Mouse (Mus musculus): ENCODE measurements around the gene Gm20388.

The Gm20388 gene

DNA sequence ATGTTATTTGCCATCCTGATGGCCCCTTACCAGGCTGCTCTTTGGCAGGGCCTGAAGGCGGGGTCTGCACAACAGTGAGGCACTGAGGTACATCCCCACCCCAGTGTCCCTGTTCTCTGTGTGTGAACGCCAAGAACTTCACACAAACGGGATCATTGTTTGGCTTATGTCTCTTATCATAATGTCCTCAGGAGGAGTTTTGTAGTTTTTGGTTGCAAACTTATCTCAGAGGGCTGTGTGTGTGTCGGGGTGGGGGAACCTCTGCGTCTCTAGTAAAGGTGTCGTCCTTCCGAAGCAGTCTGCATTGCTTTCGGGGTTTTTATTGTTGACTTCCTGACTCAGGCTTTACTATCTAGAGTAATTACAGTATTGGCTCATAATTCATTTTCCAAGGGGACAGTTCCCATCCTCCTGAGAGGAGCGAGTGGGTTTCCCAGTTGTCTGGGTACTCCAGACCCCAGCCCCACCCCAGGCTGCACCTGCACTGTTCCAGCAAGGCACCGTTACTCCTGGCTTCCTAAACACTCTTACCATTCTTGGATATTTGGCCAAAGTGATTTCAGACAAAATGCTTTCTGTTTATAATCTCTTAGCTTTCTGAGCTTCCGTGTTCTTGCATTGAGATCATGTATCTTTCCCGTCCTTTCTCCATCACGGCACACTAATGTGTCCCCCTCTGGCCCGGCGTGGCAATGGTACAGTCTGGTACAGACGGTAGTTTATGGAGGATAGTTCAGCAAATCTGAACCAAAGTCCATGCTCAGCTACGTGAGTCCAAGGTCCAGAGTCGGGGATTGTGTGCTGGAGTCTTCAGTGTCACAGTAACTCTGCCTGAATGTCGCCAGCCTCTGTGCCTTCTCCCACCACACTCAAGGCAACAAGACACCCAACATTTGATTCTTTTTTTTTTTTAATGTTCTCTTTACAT lies 3909.3 kb downstream of the Gm20388 start:
- peak; percentile 39 for DNase-seq

DNA sequence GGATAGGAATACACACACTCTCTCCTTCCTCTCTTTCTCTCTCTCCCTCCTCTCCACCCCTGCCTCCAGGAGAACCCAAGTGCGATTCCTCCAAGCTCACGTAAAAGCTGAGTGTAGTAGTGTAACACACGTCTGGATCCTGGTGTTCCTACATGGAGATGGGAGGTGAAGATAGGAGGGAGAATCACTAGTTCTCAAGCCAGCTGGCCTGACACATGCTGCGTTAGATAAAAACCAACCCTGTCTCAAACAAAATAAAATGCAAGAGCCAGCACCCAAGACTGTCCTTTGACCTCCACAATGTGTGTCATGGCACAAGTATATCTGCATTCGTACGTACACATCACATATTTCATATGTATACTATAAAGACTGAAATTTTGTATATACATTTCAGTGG lies 3910.1 kb downstream of the Gm20388 start:
- DNase-seq = no peak

DNA sequence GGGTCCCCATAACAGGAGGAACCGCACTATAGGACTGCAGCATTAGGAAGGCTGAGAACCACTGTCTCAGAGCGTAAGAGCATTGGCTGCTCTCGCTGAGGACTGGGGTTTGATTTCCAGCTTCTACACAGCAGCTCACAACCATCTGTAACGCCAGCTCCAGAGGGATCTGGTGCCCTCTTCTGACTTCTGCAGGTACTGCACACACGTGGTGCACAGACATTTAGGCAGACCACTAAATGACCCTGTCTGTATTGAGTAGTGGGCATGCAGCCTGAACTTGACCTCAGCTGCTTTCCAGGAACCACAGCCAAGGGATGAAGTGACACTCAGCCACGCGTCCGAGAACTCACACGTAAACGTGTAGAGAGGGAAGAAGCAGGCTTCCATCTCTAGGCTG lies 3912.5 kb downstream of the Gm20388 start:
- peak; percentile 29 for DNase-seq

DNA sequence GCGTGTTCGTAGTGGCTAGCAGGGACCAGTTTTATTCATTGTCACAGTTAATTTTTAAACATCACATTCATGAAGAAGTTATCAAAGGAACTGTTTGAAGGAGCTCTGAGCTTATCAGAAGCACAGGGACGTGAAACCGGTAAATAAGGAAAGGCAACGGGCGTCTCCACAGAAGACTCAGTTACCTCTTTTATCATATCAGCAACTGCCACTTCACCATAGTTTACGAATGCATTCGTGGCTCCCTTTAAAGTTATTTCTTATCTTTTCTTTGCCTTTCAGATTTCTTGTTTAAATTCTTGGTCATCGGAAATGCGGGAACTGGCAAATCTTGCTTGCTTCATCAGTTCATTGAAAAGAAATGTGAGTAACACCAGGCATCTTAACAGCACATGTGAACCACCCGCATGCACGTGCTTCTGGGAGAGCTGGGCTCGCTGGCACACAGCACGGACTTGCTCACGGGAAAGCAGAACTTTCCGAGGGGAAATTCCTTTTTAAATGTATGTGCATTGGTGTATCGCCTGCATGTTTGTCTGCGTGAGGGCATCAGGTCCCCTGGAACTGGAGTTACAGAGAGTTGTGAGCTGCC lies 3913.0 kb downstream of the Gm20388 start:
- no peak for DNase-seq

DNA sequence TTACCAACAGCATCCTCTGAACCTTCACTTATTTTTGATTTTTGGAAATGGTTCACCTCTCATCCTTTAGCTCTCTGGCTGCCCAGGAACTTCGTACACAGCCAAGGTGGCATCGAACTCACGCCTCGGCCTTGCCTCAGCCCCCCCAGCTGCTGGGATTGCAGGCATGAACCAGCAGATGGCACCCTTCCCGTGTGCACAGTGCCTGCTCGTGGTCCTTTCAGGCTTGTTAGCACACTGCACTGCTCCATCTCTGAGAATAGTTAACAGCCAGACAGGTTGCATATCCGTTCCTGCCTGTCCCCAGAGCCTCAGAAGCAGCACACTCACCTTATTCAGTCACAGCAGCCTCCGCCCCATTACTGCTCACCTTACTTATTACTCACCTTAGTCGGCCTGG lies 3915.4 kb downstream of the Gm20388 start:
- DNase-seq = peak; percentile 29

DNA sequence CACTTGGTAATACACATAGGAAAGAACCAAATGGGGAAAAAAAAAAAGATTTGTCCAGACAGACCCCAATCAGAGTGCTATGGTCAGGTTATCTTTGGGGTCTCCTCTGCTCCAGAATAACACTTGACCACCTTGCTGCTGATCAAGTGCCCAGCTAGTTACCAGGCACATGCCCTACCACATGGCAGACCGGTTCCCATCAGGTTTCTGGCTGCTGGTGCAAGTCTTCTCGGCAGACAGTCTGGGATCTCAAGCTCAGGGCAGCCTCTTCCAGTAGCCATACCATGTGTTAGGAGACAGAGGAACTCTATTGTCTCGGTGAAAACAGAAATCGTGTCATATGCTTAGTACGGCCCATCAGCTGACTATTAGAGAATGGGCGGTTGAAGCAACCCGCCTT lies 3916.1 kb downstream of the Gm20388 start:
- no peak for DNase-seq

DNA sequence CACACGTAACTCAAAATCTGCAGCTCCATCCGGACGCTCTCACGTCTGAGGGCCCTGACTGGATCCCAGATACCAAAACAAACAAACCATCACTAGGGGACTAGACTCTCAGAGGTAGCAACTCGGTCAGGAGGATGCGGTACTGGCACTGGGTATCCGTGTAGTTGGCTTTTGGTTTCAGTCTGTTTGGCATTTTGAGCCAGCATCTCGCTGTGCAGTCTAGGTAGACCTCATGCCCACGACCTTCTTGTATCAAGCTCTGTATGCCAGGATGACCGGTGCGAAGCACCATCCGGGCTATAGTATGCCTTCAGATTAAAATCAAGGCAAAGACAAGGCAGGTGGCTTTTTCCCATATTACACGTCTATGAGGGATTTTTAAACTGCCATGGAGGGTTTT lies 3916.9 kb downstream of the Gm20388 start:
- DNase-seq = no peak

DNA sequence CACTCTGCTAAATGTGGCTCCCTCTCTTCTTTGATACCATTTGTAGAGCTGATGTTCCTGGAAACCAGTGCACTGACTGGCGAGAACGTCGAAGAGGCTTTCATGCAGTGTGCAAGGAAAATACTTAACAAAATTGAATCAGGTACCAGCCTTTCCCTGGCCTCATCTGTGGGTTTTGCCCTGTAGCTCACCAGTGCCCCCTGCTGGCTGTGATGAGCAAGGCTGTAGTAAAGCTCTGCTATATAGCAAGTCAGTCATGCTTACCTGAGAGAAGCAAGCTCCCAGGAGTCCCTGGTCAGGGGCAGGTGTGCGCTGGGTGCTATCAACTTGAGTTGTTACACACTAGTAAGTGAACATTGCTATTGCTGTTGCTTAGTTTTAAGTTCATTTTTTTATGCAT lies 3922.1 kb downstream of the Gm20388 start:
- peak; percentile 73 for DNase-seq

DNA sequence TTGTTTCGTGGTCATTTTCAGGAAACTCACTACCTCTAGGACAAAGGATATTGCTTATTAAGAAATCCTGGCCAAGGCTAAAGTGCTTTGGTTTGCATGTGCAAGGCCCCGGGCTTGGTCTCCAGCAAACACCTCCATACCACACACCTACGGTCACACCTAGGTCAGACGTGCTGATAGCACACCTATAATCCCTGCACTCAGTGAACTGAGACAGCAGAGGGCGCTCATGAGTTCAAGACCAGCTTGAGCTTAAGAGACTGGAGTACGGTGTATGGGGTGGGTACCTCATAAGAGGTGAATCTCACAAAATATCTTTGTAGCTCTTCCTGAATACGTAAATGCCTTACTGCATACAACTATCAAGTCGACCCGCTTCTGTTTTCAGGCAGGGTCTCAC lies 3924.8 kb downstream of the Gm20388 start:
- peak; percentile 78 for DNase-seq

DNA sequence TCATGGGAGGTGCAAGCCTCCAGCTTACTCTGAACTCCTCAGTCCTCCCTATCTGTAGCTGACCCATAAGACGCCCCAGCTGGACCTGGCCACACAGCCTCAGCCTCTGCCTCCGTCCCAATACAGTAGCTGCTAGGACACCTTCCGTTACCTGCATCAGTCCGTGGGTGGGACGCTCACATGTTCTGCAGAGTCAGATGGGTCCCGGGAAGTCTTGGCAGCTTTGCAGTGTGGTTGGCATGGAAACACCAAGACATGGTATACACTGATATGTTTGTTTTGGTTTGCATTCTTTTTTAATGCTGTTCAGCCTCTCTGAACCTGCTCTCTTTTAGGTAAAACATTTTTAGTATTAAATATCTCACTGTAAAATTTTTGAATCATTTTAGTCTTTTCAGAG lies 3925.7 kb downstream of the Gm20388 start:
- no peak for DNase-seq

DNA sequence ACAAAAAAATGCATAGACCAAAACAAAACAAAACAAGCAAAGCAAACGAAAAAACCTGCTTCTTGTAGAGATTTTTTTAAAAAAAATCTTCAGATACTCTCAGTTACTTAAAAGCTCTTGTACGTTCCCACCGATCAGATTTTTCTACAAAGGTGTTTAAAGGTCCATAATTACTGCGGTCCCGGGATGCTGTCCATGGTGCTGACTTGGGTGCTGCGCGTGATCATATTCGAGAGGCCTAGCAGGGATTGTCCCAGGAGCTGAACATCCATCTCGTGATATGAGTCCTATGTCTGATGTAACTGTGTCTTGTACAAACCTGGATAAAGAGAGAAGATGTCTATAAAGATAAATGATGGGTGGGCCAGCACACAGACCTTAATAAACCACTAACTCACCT lies 3927.9 kb downstream of the Gm20388 start:
- peak; percentile 41 for DNase-seq

DNA sequence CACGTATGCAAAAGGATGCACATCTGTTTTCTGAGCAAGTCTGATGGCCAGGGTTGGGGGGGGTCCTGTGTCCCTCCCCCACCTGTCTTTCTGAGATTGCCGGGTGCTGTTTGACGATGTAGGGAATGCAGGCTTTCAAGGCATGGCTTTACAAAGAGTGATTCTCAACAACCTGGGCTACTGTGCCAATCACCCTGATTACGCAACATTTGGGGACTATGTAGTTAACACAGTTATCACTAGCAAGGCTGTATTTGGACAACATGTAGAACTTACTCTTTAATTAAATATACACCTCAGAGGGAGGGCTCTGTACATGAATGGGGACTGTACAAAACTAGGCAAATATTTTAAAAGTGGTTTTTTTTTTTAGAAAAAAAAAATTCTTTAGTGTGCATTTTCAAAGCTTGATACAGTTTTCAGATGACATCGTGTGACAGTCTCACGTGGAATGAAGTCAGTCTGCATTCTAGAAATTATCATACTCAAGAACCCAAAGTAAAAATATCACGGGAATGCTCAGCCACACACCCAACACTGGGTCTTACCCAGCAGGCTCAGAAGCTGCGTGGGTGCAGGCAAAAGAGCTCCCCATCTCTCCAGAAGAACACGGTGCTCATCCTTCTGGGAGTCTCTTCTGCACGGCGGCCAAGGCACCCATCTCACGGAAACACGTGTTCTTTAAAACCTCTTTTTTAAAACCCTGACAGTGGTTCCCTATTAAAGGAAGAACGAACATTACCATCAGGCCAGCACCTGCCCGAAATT lies 3930.1 kb downstream of the Gm20388 start:
- DNase-seq = no peak

DNA sequence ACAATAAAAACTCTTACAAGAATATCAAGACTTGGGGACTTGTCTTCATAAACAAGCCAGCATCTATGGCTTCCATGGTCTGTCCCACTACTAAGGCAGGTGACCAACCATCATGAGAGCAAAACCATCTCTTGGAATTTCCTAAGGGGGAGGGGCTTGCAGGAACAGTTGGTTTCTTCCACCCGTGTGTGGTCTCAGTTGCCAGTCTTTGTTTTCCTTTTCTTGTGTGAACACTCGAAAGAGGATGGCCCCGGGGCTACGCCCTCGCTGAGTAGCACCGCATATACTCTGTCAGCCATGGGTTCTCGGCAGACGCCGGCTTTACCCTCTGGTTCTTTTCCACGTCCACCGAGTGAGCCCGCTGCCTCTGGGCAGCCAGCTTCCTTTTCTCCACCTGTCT lies 3931.4 kb downstream of the Gm20388 start:
- DNase-seq = no peak

DNA sequence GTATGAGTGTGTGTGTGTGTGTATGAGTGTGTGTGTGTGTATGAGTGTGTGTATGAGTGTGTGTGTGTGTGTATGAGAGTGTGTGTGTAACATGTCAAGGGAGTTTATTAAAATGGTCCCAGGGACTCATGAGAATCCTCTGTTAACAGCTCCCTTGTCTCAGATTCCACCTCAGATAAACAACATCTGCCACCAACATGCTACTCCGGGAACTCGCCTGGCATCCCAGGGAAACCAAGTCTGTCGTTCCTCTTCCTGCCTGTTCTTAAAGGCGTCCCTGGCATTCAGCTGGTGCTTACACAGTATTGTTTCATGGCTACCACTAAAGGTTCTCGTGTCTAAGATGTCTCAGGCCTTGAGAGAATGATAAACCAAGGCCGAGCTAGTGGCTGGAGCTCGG lies 3933.7 kb downstream of the Gm20388 start:
- DNase-seq = no peak

DNA sequence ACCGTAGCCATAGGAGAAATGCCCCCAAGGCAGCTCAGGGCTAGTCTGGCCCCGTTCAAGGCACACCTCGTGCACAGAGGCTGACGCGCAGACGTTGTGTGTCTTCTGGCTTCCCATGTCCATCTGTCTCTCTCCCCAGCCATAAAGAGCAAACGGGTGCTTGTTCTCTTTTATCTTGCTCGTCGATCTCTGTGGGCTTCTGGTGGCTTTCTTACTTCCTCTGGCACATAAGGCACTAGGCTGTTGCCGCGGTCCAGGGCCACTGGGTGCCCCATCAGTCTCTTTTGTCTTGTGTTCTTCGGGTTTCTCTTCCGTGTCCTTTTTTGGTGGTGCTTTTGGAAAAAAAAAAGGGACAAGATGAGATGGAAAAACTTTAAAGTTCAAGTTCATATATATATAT lies 3934.5 kb downstream of the Gm20388 start:
- no peak for DNase-seq

DNA sequence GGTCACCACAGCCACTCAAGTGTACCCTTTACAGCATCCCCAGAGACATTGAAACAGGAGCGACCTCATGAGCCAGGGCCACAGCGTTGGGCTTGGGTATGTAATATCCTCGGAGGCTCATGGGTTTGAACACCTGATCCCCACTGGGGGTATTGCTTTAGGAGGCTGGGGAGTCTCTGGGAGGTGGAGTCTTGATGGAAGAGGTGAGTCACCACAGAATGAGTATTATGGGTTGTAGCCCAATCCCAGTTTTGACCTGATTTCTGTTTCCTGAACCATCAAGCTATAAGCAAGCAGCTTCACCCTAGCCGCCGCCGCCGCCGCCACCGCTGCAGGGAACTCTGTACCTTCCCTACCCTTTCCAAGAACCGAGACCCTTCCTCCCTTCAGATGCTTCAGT lies 3935.3 kb downstream of the Gm20388 start:
- no peak for DNase-seq

DNA sequence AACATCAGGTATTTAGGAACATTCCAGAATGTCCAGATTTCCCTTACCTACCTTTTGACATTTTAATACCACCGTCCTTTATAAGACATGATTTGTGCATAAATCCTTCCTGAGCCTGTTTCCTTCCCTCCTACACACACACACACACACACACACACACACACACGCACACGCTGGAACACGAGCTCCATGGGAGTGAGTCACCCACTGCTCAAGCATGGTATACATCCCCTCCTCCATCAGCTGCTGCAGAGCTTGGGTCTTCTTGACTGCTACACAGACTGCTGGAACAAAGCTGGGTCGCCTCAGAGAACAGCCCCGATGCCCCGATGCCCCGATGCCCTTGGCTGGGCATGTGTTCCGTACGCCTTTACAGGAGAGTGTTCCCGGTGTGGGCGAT lies 3935.9 kb downstream of the Gm20388 start:
- no peak for DNase-seq

DNA sequence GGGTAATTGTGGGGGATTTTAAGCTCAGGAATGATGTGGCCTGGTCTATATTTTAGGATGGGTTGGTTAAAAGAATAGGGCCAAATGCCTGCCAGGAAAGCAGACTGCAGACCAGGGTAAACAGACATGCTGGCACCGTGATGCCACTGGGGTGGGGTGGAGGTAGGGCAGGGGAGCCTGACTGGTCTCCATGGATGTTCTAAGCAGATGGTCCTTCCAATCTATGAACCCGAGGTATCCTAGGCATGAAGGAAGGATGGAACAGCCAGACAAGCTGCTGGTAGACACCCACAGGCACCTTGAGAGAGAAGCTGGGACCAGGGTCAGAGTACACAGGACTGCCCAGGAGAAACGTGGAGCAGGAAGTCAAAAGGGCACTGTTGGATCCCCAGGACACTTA lies 3936.9 kb downstream of the Gm20388 start:
- no peak for DNase-seq

DNA sequence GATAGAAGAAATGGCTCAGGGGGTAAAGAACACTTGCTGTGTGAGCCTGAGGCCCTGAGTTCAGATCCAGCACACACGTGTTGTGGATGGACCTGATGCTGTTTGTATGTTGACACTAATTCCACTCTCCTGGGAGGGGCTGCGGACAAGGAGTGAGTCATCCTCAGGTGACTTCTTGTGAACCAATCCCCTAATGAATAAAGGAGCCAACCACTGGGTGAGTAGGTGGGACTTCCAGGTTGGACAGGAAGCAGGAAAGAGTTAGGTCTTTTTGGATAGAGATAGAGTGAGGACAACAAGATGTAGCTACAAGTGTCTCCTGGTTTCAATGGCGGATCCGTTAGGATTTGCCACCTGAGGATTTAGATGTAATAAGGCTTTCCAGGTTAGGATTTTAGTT lies 3938.7 kb downstream of the Gm20388 start:
- DNase-seq = no peak

DNA sequence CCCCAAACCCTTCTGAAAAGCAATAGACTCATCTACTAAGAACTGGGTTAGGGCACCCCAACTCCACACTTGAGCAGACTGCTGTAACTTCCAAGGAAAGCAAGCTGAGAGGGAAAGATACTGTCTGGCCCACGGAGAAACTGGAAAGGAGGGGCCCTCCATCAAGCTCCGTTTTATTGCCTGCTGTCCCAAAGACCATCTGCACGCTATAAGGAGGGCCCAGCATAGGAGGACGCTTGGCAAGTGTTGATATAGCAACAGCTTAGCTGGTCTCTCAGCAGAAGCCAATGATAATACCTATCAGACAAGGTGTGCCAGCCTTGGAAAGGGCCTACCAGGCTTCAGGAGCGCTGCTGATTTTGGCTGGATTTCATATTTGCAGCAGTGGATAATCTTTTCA lies 3940.9 kb downstream of the Gm20388 start:
- DNase-seq = no peak

DNA sequence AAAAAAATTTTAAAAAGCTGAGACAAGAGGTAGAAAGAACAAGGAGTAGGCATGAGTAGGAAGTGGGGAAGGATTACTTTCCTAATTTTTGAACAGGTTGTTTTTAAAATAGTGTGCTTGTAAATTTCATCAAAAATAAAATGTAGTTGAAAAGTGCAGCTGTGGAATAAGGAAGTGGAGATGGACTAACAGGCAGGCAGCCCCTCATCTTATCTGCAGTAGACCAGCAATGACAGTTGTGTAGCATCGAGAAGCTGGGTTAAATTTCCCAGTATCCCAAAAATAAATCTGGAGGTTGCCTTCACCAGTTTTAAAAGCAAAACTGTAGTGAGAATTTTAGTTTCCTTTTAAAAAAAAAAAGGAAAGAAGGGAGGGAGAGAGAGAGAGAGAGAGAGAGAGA lies 3943.6 kb downstream of the Gm20388 start:
- DNase-seq = no peak

DNA sequence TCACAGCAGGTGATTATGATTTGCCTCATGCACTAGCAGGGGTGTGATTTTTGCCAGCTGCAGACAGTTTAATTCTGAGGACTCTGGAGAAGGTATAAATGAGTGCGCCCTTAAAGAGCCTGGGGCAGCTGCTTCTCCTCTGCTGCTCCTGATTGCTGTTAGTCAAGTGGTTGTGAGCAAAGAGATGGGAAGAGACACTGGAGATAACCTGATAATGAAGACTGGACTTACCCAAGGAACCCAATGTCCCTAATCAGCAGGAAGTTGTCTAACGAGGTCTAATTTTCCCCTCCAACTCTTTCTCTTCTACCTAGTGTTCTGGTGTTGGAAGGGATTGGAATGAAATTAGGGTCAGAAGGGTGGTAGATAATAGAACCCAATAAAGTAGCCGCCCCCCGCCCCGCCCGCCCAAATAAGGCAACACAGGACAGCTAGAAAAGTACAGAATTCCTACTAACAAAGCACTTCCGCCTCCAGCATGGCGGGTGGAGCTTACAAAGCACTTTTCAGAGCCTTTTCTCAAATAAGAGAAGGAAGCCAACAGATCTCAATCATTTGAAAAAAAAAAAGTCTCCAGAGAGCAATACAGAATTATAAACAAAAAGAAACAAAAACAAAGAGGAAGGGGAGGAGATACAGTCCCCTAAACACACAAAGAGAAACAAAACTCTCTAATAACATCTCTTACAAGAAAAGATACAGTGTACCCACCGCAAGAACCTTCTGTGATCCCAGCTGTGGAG lies 3944.3 kb downstream of the Gm20388 start:
- no peak for DNase-seq

DNA sequence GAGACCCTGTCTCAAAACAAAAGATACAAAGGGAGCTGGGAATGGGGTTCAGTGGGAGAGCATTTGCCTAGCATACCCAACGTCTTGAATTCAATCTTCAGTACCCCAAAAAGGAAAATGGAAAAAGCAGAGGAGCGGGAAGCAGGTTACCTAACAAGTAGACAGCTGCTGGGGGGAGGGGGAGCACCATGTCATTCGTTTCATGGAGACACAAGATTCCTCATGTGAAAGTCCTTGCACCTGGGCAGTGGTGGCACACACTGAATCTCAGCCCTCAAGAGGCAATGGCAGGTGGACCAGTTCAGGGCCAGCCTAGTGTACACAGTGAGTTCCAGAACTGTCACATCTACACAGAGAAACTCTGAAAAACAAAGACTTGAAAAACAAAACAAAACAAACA lies 3946.7 kb downstream of the Gm20388 start:
- no peak for DNase-seq

All from liver (tissue).